Mouse (Mus musculus): ENCODE results near the gene Kctd17. TPM values are rescaled to one million over a fixed set of nuclear protein-coding genes. Genes with fewer than 3 reads are reported as not detected.

Gene Kctd17
- polyA plus RNA-seq, 1 experiment from 2014 or later: 4.7 TPM

DNA sequence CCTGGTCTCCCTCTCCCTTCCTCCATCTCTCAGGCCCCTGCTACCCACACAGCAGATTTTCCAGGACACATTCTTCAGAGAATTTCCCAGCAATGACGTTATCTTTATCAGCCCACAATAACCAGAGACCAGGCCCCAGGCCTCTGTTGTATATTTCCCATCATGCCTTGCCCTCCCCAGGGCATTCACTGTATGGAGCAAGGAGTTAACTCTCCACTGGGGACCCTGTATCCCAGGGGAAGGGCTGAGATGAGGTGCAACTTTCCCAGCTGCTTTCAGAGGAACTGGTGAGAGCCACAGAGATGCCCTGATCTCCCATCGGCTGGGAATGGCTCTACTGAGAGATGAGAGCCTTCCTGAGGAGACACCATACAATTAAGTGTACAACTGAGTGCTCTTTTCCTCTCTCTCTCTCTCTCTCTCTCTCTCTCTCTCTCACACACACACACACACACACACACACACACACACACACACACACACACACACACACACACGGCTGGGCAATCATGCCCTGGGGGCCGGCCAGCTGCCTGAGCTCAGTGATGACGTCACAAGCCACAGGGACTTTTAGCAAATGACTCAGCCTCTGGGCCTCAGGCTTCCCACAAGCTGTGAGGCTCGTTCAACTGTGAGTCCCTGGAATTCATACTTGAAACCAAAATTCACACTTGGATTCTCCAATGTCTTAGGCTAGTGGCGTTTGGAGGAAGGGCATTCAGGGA, 21.5 kb downstream of the Kctd17 start:
- 14% methylated on average over 7 of the region's 7 CpGs for WGBS (ENCODE audit: insufficient replicate concordance)
- Histone ChIP-seq H3K27ac (peak overlapping the region; percentile 60), H3K9me3 (replicated peaks) (no peaks in the 10 kb centered on the region), H3K9ac (peak overlapping the region; percentile 39; the same call in 1 of the 2 replicates), H3K4me1 (replicated peaks) (peaks cover 48% of the 10 kb centered on the region), H3K27me3 (no peaks in the 10 kb centered on the region), H3K4me2 (peak overlapping the region; percentile 17; the same call in 1 of the 2 replicates), H3K4me3 (replicated peaks) (no peak overlapping the region), H3K36me3 (0 out of 2 replicates have a peak, but pooled peaks cover 3% of the 10 kb centered on the region)
- peak; percentile 59; the same call in 1 of the 2 replicates for ATAC-seq (ENCODE audit: low read depth)
- DNase-seq: peak; percentile 63

DNA sequence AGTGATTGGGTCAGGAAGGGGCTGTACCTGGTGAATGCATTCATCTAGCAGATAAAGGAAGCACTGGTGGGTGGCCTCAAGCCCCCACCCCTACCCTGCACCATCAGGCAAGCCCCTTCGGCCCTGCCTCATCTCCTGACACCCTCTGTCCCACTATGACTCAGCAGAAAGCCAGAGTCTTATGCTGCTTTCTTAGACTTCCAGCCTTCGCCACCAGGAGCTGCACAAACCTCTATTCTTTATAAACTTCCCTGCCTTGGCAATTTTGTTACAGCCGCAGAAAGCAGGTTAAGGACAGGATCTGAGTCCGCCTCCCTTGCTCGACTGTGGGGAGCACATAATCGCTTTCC, 22.0 kb downstream of the Kctd17 start:
- Histone ChIP-seq H3K27me3 (no peaks in the 10 kb centered on the region), H3K27ac (peak overlapping the region; percentile 60; the same call in 1 of the 2 replicates), H3K9ac (0 out of 2 replicates have a peak overlapping the region, but pooled peaks have one; percentile 39), H3K9me3 (replicated peaks) (no peaks in the 10 kb centered on the region), H3K4me3 (replicated peaks) (no peak overlapping the region), H3K36me3 (0 out of 2 replicates have a peak, but pooled peaks cover 3% of the 10 kb centered on the region), H3K4me1 (replicated peaks) (peaks cover 48% of the 10 kb centered on the region), H3K4me2 (peak overlapping the region; percentile 17; the same call in 1 of the 2 replicates)
- DNase-seq (no peak), ATAC-seq (ENCODE audit: low read depth) (no peak)
- 62% methylated on average over 6 of the region's 6 CpGs for WGBS (ENCODE audit: insufficient replicate concordance)

DNA sequence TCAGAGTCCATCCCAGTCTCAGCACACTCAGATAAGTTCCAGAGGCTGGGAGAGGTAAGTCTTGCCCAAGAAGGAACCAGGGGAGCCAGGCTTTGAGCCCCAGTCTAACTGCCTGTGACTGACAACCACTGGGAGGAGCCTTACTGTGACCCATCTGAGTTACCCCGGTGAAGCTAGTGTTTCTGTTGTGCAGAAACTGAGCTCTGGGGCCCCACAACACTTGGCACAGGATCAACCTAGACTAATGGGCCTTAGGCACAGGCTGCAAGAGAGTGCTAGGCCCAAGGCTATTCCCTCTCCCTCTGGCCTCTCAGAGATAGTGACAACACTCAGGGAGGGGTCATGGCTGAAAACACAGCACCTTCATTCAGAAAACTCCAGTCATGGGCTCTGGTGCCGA, 22.8 kb downstream of the Kctd17 start:
- no peaks in the 10 kb centered on the region for H3K27me3 ChIP-seq
- H3K36me3 ChIP-seq: 0 out of 2 replicates have a peak, but pooled peaks cover 3% of the 10 kb centered on the region
- H3K4me3 ChIP-seq (replicated peaks): no peak overlapping the region
- WGBS (ENCODE audit: insufficient replicate concordance): 74% methylated on average over 2 of the region's 2 CpGs
- no peak overlapping the region for H3K9ac ChIP-seq
- no peak overlapping the region for H3K27ac ChIP-seq
- no peaks in the 10 kb centered on the region for H3K9me3 ChIP-seq (replicated peaks)
- H3K4me2 ChIP-seq: no peak overlapping the region
- H3K4me1 ChIP-seq (replicated peaks): peaks cover 50% of the 10 kb centered on the region
- ATAC-seq (ENCODE audit: low read depth) (no peak), DNase-seq (no peak)

DNA sequence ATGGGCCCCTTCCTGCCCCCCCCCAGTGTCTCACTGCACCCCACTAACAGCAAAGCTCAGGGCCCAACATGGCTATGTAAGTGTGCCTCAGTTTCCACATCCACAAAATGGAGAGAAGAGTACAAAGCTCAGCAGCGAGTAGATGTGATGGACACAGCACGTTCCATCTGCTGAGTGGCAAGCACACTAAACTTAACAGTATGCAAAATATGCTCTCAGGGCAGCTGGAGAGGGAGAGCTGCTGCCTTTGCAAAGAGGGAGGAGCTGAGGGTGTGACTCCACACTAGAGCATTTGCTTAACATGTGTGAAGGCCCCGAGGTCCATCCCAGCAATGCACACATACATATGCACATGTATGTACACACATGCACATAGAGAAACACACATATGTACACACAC, 24.6 kb downstream of the Kctd17 start:
- Histone ChIP-seq H3K9ac (no peak overlapping the region), H3K4me1 (replicated peaks) (peaks cover 45% of the 10 kb centered on the region), H3K9me3 (replicated peaks) (no peaks in the 10 kb centered on the region), H3K36me3 (0 out of 2 replicates have a peak, but pooled peaks cover 3% of the 10 kb centered on the region), H3K27ac (no peak overlapping the region), H3K4me3 (replicated peaks) (no peak overlapping the region), H3K4me2 (no peak overlapping the region), H3K27me3 (no peaks in the 10 kb centered on the region)
- 68% methylated on average over 3 of the region's 3 CpGs for WGBS (ENCODE audit: insufficient replicate concordance)
- ATAC-seq (ENCODE audit: low read depth) (no peak), DNase-seq (no peak)

DNA sequence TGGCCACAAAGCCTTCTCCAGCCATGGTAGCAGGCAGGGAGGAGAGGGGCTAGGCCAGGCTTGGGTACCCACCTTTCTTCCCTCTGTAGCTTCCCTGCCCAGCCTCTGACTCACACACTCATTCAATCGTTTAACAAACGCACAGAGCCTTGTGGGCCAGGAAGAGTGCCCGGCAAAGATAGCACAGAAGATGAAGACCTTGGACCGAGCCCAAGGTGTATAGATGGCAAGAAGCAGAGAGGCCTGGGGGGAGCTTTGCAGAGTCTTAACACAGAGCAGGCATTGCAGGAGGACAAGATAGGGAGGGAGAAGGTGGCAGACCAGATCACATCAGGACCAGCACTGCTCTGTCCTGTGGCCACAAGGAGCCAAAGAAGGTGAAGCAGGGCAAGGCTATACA, 26.8 kb downstream of the Kctd17 start:
- Histone ChIP-seq H3K4me3 (replicated peaks) (no peak overlapping the region), H3K9ac (no peak overlapping the region), H3K27me3 (no peaks in the 10 kb centered on the region), H3K4me2 (no peak overlapping the region), H3K36me3 (0 out of 2 replicates have a peak, but pooled peaks cover 3% of the 10 kb centered on the region), H3K4me1 (replicated peaks) (peaks cover 24% of the 10 kb centered on the region), H3K9me3 (replicated peaks) (no peaks in the 10 kb centered on the region), H3K27ac (no peak overlapping the region)
- 33% methylated on average over 4 of the region's 4 CpGs for WGBS (ENCODE audit: insufficient replicate concordance)
- ATAC-seq (ENCODE audit: low read depth): no peak
- no peak for DNase-seq

DNA sequence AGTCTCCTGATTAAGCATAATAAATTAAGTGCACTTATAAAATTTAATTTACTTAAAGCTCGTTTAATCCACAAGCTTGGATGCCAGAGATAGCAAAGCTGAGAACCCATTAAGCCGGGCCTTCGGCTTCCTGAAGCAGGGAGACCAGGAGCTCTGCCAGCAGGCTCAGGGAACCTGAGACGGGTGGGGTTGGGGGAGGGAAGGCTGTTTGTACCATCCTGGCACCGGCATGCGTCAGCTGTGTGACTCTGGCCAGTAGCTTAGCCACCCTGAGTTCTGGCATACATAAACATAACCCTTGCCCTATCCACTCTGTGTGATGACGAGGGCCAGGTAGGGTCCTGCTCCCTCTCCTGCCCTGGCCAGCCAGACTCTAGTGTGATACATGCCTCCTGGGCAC, 27.7 kb downstream of the Kctd17 start:
- DNase-seq (no peak), ATAC-seq (ENCODE audit: low read depth) (no peak)
- Histone ChIP-seq H3K27ac (no peak overlapping the region), H3K9ac (no peak overlapping the region), H3K9me3 (replicated peaks) (no peaks in the 10 kb centered on the region), H3K27me3 (no peaks in the 10 kb centered on the region), H3K4me1 (replicated peaks) (peaks cover 16% of the 10 kb centered on the region), H3K4me2 (no peak overlapping the region), H3K4me3 (replicated peaks) (no peak overlapping the region), H3K36me3 (0 out of 2 replicates have a peak, but pooled peaks cover 3% of the 10 kb centered on the region)
- 55% methylated on average over 7 of the region's 7 CpGs for WGBS (ENCODE audit: insufficient replicate concordance)

DNA sequence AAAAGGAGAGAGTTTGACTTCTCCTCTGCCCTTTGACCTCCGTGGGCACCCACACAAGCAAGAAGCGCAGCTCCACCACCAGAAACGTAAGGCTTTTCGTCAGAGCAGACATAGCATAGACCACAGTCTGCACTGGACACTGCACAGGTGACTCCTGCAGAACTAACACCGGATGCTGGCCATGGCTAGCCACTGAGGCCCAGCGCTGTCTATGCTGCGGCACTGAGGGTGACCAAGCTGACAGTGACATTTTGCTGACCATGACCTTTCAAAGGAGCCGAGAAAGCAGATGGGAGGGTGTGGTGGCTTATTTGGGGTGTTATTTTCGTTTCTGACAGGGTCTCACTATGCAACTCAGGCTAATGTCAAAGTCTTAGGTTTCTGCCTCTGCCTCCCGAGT, 28.8 kb downstream of the Kctd17 start:
- H3K9me3 ChIP-seq (replicated peaks): no peaks in the 10 kb centered on the region
- 0 out of 2 replicates have a peak, but pooled peaks cover 3% of the 10 kb centered on the region for H3K36me3 ChIP-seq
- H3K4me1 ChIP-seq (replicated peaks): 0 out of 2 replicates have a peak, but pooled peaks cover 7% of the 10 kb centered on the region
- H3K9ac ChIP-seq: no peak overlapping the region
- H3K4me2 ChIP-seq: no peak overlapping the region
- no peak overlapping the region for H3K27ac ChIP-seq
- no peaks in the 10 kb centered on the region for H3K27me3 ChIP-seq
- no peak for ATAC-seq (ENCODE audit: low read depth)
- 66% methylated on average over 10 of the region's 10 CpGs for WGBS (ENCODE audit: insufficient replicate concordance)
- DNase-seq: no peak
- H3K4me3 ChIP-seq (replicated peaks): no peak overlapping the region

DNA sequence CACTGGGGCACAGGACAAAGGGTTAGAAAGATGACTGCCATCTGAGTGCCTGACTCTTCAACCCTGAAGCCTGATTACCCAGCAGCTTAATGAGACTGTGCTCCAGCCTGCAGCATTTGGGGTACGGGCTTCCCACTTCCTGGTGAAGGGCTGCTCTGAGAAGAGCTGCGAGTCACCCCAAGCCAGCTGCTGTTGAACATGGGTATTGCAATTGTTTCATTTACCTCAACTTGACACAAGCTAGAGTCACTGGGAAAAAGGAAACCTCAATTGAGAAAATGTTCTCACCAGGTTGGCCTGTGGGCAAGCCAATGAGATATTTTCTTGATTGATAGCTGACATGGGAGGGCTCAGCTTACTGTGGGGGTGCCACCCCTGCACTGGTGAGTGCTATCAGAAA, 34.6 kb downstream of the Kctd17 start:
- no peak for DNase-seq
- Histone ChIP-seq H3K9me3 (replicated peaks) (no peaks in the 10 kb centered on the region), H3K27ac (no peak overlapping the region), H3K27me3 (no peaks in the 10 kb centered on the region), H3K4me3 (replicated peaks) (no peak overlapping the region), H3K4me1 (replicated peaks) (no peaks in the 10 kb centered on the region), H3K4me2 (no peak overlapping the region), H3K9ac (no peak overlapping the region), H3K36me3 (no peaks in the 10 kb centered on the region)
- ATAC-seq (ENCODE audit: low read depth): no peak
- 47% methylated on average over 2 of the region's 2 CpGs for WGBS (ENCODE audit: insufficient replicate concordance)

DNA sequence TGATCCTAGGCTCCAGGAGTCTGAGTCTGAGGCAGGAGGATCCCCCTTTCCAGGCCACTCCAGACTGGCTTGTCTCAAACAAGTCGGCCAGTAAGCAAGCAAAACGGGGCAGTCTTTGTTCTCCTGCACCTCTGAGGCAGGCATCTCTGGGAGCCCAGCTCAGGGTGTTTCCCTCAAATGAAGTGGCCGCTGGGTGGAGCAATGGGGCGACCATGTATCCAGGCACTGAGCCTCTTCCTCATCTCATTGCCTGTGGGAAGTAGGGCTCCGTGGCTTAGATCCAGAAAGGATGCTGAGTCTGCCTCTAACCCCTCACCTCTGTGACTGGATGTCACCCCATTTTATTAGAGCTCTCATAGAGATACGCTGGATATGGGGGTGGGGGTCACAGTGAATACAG, 38.4 kb downstream of the Kctd17 start:
- Histone ChIP-seq H3K4me2 (peak overlapping the region; percentile 46), H3K4me1 (replicated peaks) (peaks cover 13% of the 10 kb centered on the region), H3K9me3 (replicated peaks) (no peaks in the 10 kb centered on the region), H3K27me3 (no peaks in the 10 kb centered on the region), H3K9ac (no peak overlapping the region), H3K4me3 (replicated peaks) (no peak overlapping the region), H3K36me3 (no peaks in the 10 kb centered on the region), H3K27ac (no peak overlapping the region)
- no peak for DNase-seq
- 25% methylated on average over 6 of the region's 6 CpGs for WGBS (ENCODE audit: insufficient replicate concordance)
- ATAC-seq (ENCODE audit: low read depth): no peak

DNA sequence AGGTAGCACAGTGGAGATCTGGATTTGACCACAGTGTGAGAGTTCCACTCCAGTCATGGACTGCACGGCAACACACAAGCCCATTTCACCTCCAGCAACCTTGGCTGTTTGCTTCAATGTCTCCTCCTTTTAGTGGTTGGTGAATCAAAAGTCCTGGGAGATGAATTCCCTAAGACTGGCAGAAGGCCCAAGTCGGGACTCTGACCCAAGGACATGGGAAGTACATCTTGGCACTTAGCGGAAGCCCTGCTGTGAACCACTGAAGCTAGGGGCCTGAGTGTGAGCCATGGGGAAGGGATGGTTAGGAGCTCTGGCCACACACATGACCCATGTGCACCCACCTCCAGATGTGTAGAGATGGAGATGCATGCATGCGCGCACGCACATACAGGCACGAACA, 39.2 kb downstream of the Kctd17 start:
- H3K27ac ChIP-seq: no peak overlapping the region
- H3K9me3 ChIP-seq (replicated peaks): no peaks in the 10 kb centered on the region
- no peaks in the 10 kb centered on the region for H3K36me3 ChIP-seq
- no peaks in the 10 kb centered on the region for H3K27me3 ChIP-seq
- peak overlapping the region; percentile 27; the same call in 1 of the 2 replicates for H3K4me3 ChIP-seq (replicated peaks)
- no peak overlapping the region for H3K9ac ChIP-seq
- H3K4me1 ChIP-seq (replicated peaks): peaks cover 15% of the 10 kb centered on the region
- DNase-seq (no peak), ATAC-seq (ENCODE audit: low read depth) (no peak)
- WGBS (ENCODE audit: insufficient replicate concordance): 78% methylated on average over 7 of the region's 7 CpGs
- H3K4me2 ChIP-seq: peak overlapping the region; percentile 46

DNA sequence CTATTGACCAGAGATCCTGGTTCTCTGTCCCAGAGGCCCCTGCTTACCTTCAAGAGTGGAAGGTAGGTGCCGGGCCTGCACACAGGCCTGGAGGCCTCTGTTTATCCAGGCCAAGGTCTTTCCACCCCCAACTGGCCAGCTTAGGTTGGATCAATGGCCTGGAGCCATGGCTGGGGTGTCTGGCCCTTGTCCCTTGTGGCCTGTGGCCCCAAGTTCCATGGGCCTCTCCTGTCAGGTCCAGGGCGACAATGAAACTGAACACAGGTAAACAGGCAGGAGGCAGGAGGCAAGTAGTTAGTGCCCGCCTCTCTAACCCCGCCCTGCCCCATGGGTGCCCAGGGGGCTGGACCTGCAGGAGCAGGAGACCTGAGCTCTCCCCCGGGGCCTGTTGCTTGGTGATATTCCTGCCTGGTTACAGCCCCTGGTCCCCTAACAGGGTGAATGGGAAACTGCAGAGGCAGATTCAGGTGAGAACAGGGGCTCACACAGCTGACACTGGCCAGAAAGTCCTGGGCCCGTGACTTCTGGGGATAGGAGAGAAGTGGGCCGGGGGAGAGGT, 40.1 kb downstream of the Kctd17 start, which contains the start of gene Tmprss6:
Gene Tmprss6, minus strand, starts transcription at position 256 of the 559 bp plus-strand sequence.
- H3K9me3 ChIP-seq (replicated peaks): no peaks in the 10 kb centered on the region
- no peaks in the 10 kb centered on the region for H3K36me3 ChIP-seq
- ATAC-seq (ENCODE audit: low read depth) (peak; percentile 71), DNase-seq (no peak)
- H3K4me1 ChIP-seq (replicated peaks): peaks cover 15% of the 10 kb centered on the region
- 63% methylated on average over 7 of the region's 7 CpGs for WGBS (ENCODE audit: insufficient replicate concordance)
- peak within 1 kb of the TSS; percentile 58 for H3K27ac ChIP-seq
- H3K4me2 ChIP-seq: peak within 1 kb of the TSS; percentile 46
- no peaks in the 10 kb centered on the region for H3K27me3 ChIP-seq
- peak within 1 kb of the TSS; percentile 14; the same call in 1 of the 2 replicates for H3K9ac ChIP-seq
- H3K4me3 ChIP-seq (replicated peaks): peak within 1 kb of the TSS; percentile 27; the same call in 1 of the 2 replicates
